Mouse (Mus musculus) CH12.LX (cell line): ENCODE data around the gene Psmd3.

ENCODE experiments used
- CTCF ChIP-seq, 2 experiments: IDR thresholded peaks in 1 of 2; conservative IDR thresholded peaks in 1 of 2; 2 replicates each; pipeline ENCODE4 v1.5.1; 2011 to 2012; ENCODE audit warnings: low read depth in 2 of 2, low read length in 2 of 2, improper control_type of control experiment in 1 of 2, inconsistent platforms in 1 of 2, mild to moderate bottlenecking in 1 of 2, moderate library complexity in 1 of 2
- EP300 ChIP-seq: IDR thresholded peaks from 2 replicates; pipeline ENCODE4 v1.6.1; 2011; ENCODE audit warnings: low read length, improper control_type of control experiment
- JUN ChIP-seq: IDR thresholded peaks from 2 replicates; pipeline ENCODE4 v1.6.1; 2011; ENCODE audit warnings: low read depth, mild to moderate bottlenecking, low read length, improper control_type of control experiment, moderate library complexity; ENCODE audit not compliant: insufficient read depth
- MYC ChIP-seq: IDR thresholded peaks from 2 replicates; pipeline ENCODE4 v1.6.1; 2011; ENCODE audit warnings: low read depth, mild to moderate bottlenecking, improper control_type of control experiment, low read length
- POLR2A ChIP-seq: IDR thresholded peaks from 2 replicates; pipeline ENCODE4 v1.6.1; 2011; ENCODE audit warnings: low read depth, mild to moderate bottlenecking, improper control_type of control experiment, low read length
- POLR2AphosphoS2 ChIP-seq: IDR thresholded peaks from 2 replicates; pipeline ENCODE4 v1.6.1; 2011; ENCODE audit warnings: low read depth, low read length, improper control_type of control experiment
- SIN3A ChIP-seq: IDR thresholded peaks from 2 replicates; pipeline ENCODE4 v1.6.1; 2012; ENCODE audit warnings: low read length, improper control_type of control experiment, inconsistent platforms
- SMC3 ChIP-seq: IDR thresholded peaks from 2 replicates; pipeline ENCODE4 v1.6.1; 2011; ENCODE audit warnings: low read depth, low read length, improper control_type of control experiment
- TCF12 ChIP-seq: IDR thresholded peaks from 2 replicates; pipeline ENCODE4 v1.6.1; 2014; ENCODE audit warnings: low read depth, mild to moderate bottlenecking, inconsistent platforms, low read length, improper control_type of control experiment

- TF ChIP-seq CTCF (conservative IDR thresholded peaks at IDR 0.05 in 1 of 2, IDR thresholded peaks at IDR 0.05 in 1 of 2; ENCODE audit: low read depth in 2 of 2, low read length in 2 of 2) (no peak), POLR2A (no peak), SIN3A (no peak), JUN (no peak), EP300 (no peak), TCF12 (no peak), SMC3 (no peak), MYC (no peak), POLR2AphosphoS2 (no peak)
These were observed 6.5 kb upstream of the Psmd3 start for GRCm38 (mm10) chr11:98675829-98676363.
